Mouse (Mus musculus) neural tube, embryonic 11.5 days (tissue): Measurements from ENCODE around the gene Pramef20. TPM values are rescaled to one million over a fixed set of nuclear protein-coding genes. Genes with fewer than 3 reads are reported as not detected.
"Not testable (repeated sequence)": the region's sequence is repeated elsewhere in the genome, so short reads cannot be mapped to it uniquely, and the experiment has no call there.

Experiments
- ATAC-seq: fragments of 200-750 bp; cut with Nextera tagmentation; 2 replicates; pipeline ENCODE4 v1.8.0; 2017; ENCODE audit warnings: moderate number of reproducible peaks, mild to moderate bottlenecking, moderate TSS enrichment, moderate library complexity; ENCODE audit not compliant: insufficient read depth, low FRiP score, low TSS enrichment
- DNase-seq: peaks from one replicate; pipeline ENCODE4 v3.0.0-alpha.2; 2015; ENCODE audit warnings: low spot score
- H3K27ac ChIP-seq: fragments of 300-500 bp; sonication (generic); 2 replicates; pipeline ENCODE4 v1.5.1; 2014; ENCODE audit warnings: low read depth, mild to moderate bottlenecking, low read length
- H3K27me3 ChIP-seq: fragments of 300-500 bp; sonication (generic); 2 replicates; pipeline ENCODE4 v1.6.1; 2014; ENCODE audit warnings: mild to moderate bottlenecking, low read length, mixed read lengths; ENCODE audit not compliant: control insufficient read depth, insufficient read depth
- H3K36me3 ChIP-seq: fragments of 300-500 bp; sonication (generic); 2 replicates; pipeline ENCODE4 v1.6.1; 2014; ENCODE audit warnings: mild to moderate bottlenecking, low read length, moderate library complexity, mixed read lengths; ENCODE audit not compliant: control insufficient read depth, insufficient read depth
- H3K4me1 ChIP-seq: fragments of 300-500 bp; sonication (generic); 2 replicates; pipeline ENCODE4 v1.6.1; 2014; ENCODE audit warnings: low read length, mixed read lengths; ENCODE audit not compliant: control insufficient read depth, insufficient read depth
- H3K4me2 ChIP-seq: fragments of 300-500 bp; sonication (generic); 2 replicates; pipeline ENCODE4 v1.6.1; 2014; ENCODE audit warnings: low read depth, mild to moderate bottlenecking, moderate library complexity
- H3K4me3 ChIP-seq: fragments of 300-500 bp; sonication (generic); 2 replicates; pipeline ENCODE4 v1.5.1; 2014; ENCODE audit warnings: low read depth, low read length
- H3K9ac ChIP-seq: fragments of 300-500 bp; sonication (generic); 2 replicates; pipeline ENCODE4 v1.6.1; 2014; ENCODE audit warnings: mild to moderate bottlenecking, low read length
- H3K9me3 ChIP-seq: fragments of 300-500 bp; sonication (generic); 2 replicates; pipeline ENCODE4 v1.6.1; 2016; ENCODE audit warnings: low read length; ENCODE audit not compliant: control insufficient read depth
- WGBS: fragments of 180-500 bp; shearing (Covaris S2); extraction: QIAGEN DNeasy Blood & Tissue Kit; methylation state at CpG from one replicate; pipeline ENCODE4 v1.1.7; 2014; 5-methylcytosine and 5-hydroxymethylcytosine counted together
- polyA plus RNA-seq: library from polyadenylated mRNA; unstranded; fragments of >200 nt; fragmentation: Nextera tagmentation; extraction: Ambion mirVana; gene quantifications from 2 replicates; pipeline ENCODE4 v1.2.1, GENCODE M21; 2014

Gene Pramef20
- polyA plus RNA-seq, 1 experiment from 2014 or later: not detected

DNA sequence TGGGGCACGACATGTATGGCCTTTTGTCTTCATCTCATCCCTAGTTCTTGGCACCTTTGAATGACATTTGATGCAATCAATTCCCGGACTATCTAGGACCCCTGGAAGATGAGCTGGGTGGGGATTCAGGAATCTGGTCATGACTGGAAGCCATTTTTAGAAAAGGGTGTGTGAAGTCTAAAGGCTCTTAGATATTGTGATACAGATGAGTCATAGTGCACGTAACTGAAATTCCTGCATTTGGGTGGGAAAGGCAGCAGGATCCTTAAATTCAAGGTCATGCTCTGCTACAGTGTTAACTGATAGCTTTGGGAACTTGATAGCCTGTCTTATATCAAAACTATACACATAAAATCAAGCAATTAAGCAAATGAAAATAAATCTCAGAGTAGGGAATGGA is 41.9 kb downstream of the Pramef20 start:
- DNase-seq, H3K27me3 ChIP-seq, H3K27ac ChIP-seq, ATAC-seq, H3K4me1 ChIP-seq, H3K9ac ChIP-seq, H3K4me3 ChIP-seq, H3K4me2 ChIP-seq, H3K36me3 ChIP-seq, H3K9me3 ChIP-seq: not testable (repeated sequence)
- WGBS: 87% methylated on average over 2 of the region's 3 CpGs

DNA sequence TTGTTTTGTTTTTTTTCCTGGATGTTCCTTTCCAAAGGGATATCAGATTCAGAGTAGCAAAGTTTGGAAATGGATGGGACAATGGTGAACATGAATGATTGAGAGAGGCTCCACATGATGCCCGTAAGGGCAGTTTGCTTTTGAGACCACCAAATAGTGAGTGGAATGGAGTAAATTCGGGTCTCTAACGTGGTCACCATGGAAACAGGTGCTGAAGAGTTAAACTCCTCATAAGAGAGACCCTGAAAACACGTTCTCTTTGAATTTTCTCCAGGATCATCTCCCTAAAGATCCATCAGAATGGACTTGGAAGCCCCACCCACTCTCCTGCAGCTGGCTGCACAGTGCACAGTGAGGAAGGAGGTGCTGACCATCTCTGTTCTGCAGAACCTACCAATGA is 47.8 kb downstream of the Pramef20 start, which contains the start of gene Gm13128:
Gene Gm13128 (plus strand): TSS at position 301 of the 400 bp plus-strand sequence.
- not testable (repeated sequence) for H3K27me3 ChIP-seq, H3K4me2 ChIP-seq, DNase-seq, H3K9me3 ChIP-seq, H3K4me3 ChIP-seq, H3K4me1 ChIP-seq, H3K9ac ChIP-seq, H3K27ac ChIP-seq, H3K36me3 ChIP-seq, ATAC-seq
- 73% methylated on average over 4 of the region's 4 CpGs for WGBS

Other genes with a start within 250 kb of the Pramef20 start
- gene Oog3, start 215.3 kb downstream of the Pramef20 start, polyA plus RNA-seq: not detected in 2 replicates
- not detected in 2 replicates for gene Oog2, start 187.2 kb downstream of the Pramef20 start, polyA plus RNA-seq
- gene C87977, start 164.6 kb downstream of the Pramef20 start, polyA plus RNA-seq: not detected in 2 replicates
- not detected in 2 replicates for gene Pramel5, start 97.4 kb downstream of the Pramef20 start, polyA plus RNA-seq
- not detected in 2 replicates for gene Gm13128, start 47.7 kb downstream of the Pramef20 start, polyA plus RNA-seq
- gene Gm13119, start 20.0 kb downstream of the Pramef20 start, polyA plus RNA-seq: not detected in 2 replicates
- gene Pramef12, start 30.5 kb upstream of the Pramef20 start, polyA plus RNA-seq: not detected in 2 replicates
- not detected in 2 replicates for gene 1700012P22Rik, start 60.8 kb upstream of the Pramef20 start, polyA plus RNA-seq
- gene Gm9944, start 75.4 kb upstream of the Pramef20 start, polyA plus RNA-seq: not detected in 2 replicates
- not detected in 2 replicates for gene Aadacl3, start 85.8 kb upstream of the Pramef20 start, polyA plus RNA-seq
- gene 9430007A20Rik, start 141.9 kb upstream of the Pramef20 start, polyA plus RNA-seq: not detected in 2 replicates
- gene Gm13124, start 187.2 kb upstream of the Pramef20 start, polyA plus RNA-seq: not detected in 2 replicates
- gene Aadacl4, start 235.8 kb upstream of the Pramef20 start, polyA plus RNA-seq: not detected in 2 replicates